Mouse (Mus musculus) hindlimb bud, embryonic 11.5 days (tissue): ENCODE data around the gene Gm20870.
"Not testable (repeated sequence)": the region's sequence is repeated elsewhere in the genome, so short reads cannot be mapped to it uniquely, and the experiment has no call there.

Source experiments
- DNase-seq: peaks from one replicate; pipeline ENCODE4 v3.0.0-alpha.2; 2012; ENCODE audit warnings: low read depth, low spot score; ENCODE audit errors: extremely low spot score

The Gm20870 gene

DNA sequence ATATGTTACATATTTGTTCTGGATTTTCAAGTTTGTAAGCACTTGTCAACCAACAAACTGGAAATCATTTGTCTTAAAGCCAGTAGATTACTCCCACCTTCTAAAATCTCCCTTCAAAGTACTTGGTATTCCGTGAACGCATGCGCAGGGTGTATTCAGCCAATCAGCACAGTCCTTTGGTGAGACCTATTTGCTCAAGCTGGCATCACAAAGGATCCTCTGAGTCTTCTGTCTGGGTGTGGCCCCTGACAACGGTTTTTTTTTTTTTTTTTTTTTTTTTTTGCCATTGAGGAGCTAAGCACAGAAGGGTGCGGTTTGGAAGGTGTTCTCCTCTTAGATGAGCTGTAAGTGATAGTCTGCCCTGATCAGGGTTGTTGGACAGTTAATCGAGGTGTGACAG lies at the start of gene Gm20870:
Gene Gm20870, plus strand, starts transcription at position 301 of the 400 bp plus-strand sequence.
- DNase-seq = not testable (repeated sequence)
